Mouse (Mus musculus): ENCODE data around the gene Zfp704.

Gene Zfp704

DNA sequence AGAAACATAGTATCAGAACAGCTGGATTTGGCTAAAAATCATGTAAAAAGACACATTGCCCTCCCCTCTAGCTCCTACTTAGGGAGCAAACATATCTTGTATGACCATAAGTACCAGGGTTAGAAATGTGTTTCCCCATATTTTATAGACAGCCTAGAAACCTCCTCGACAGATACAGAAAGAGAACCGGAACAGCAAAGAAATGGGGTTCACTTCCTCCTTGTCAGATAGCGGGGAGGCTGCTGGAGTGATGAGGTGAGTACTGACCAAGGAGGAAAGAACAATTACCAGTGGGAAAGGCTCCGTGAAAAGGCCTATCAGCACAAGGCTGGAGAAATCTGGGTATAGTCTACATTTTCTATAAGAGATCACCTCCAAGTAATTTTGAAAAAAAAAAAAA lies 182.1 kb downstream of the Zfp704 start:
- WGBS = 89% methylated on average over 4 of the region's 4 CpGs

DNA sequence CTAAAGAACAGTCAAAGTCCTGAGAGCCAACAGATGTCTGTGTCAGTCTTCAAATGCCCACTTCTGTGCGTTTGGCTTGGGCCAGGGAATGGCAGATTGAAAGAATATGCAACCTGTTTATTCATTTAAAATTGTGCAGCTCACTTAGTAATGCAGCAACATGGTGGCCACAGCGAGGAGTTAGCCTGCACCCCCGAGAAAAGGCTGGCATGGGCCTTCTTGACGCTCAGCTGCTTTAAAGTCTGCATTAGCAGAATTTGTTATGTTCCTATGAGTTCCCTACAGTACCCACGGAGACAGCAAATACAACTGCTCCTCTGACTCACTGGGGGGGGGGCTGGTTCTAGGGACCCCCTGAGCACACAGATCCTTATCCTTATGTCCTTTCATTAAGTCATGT lies 184.2 kb downstream of the Zfp704 start:
- WGBS = 91% methylated on average over 5 of the region's 5 CpGs

- WGBS = 79% methylated on average over 6 of the region's 6 CpGs
These were observed 185.2 kb downstream of the Zfp704 start for GRCm38 (mm10) chr3:9424637-9425036.

DNA sequence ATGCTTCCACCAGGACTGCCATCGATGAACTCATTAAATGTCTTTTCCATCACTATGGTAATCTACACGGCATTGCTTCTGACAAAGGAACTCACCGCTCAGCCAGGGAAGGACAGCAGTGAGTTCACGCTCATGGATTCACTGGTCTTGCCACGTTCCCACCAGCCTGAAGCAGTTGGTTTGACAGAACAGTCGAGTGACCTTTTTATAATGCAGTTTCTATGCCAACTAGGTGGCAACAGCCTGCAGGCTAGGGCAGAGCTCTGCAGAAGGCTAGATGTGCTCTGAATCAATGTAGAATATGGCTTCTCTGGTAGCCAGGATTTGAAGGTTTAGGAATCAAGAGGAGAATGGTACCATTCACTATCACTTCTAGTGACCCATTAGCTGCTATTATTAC lies 186.2 kb downstream of the Zfp704 start:
- WGBS = 66% methylated on average over 6 of the region's 6 CpGs

GRCm38 (mm10) chr3:9408896-9409295 lies 201.0 kb downstream of the Zfp704 start:
- WGBS = 77% methylated on average over 4 of the region's 4 CpGs

GRCm38 (mm10) chr3:9407801-9408200 lies 202.1 kb downstream of the Zfp704 start:
- 78% methylated on average over 10 of the region's 10 CpGs for WGBS

GRCm38 (mm10) chr3:9407119-9407546 lies 202.8 kb downstream of the Zfp704 start:
- 37% methylated on average over 9 of the region's 9 CpGs for WGBS

- WGBS = 79% methylated on average over 9 of the region's 9 CpGs
These were observed 204.5 kb downstream of the Zfp704 start for GRCm38 (mm10) chr3:9405341-9405740.

DNA sequence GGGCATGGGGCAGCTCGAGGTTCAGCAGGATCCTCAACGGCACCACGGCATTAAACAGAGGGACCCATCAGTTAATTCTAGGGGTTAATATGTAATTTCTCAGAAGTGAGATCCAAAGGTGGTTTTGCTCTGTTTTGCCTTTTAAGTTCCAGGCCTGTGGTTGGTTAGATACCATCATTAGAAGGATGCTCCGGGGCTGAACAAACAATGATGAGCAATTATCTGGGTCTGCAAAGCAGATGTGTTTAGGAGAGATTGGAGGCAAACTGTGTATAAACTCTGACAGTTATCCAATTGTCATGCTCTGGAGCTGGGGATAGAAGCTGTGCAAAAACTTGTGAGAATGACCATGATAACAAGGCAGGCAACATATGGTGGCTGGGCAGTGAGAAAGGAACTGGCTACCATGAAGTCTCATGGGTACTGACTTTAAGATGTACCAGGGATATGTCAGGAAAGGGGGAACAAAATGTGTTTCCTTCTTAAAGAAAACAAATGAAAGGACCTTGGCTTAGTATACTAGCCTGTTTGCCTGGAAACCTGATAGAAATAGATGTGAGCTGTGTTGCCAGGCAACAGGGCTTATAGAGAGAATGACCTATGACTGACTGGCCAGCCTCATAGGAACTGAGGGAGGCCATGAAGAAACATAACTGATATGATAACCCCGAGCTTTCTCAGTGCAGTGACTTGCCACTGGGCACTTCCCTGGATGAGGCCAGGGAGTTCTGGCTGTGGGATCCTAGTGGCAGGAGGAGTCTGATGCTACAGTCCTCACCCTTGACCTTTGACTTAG lies 206.4 kb downstream of the Zfp704 start:
- 66% methylated on average over 5 of the region's 5 CpGs for WGBS

- WGBS = 40% methylated on average over 5 of the region's 5 CpGs
These were observed 207.0 kb downstream of the Zfp704 start for GRCm38 (mm10) chr3:9402836-9403235.

- WGBS = 91% methylated on average over 5 of the region's 5 CpGs
These were observed 207.5 kb downstream of the Zfp704 start for GRCm38 (mm10) chr3:9402345-9402744.

DNA sequence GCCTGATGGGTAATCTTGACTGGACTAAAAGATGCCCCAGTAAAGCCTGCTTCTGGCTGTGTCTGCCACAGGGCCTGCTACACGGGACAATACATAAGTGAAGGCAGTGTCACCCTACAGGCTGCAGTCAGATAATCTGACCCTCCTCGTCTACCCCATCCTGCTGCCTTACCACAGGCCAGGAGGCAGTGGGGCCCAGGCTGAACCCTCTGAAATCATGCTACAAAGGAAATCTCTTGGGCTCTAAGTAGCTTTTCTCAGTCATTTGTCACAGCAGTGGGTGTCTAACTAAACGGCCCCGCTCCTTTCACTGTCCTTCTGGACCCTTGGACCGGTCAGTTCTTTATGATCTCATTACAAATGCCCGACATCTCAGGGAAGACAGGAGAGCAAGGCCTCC lies 208.2 kb downstream of the Zfp704 start:
- 86% methylated on average over 6 of the region's 6 CpGs for WGBS

DNA sequence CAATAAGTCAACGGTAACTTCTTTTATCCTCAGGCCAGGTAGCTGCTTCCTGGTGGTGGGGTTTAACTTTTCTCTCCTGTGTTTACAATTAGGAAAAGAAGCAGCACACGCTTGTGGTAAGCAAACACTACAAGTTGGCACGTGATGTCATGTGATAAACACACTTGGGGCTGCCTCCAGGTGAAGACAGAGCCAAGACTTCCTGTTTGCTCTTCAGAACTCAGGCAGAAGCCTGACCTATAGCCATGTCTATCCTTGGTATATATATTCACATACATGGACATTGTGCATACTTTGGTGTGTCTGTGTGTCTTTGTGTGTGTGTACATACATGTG lies 209.0 kb downstream of the Zfp704 start:
- WGBS = 26% methylated on average over 3 of the region's 3 CpGs

DNA sequence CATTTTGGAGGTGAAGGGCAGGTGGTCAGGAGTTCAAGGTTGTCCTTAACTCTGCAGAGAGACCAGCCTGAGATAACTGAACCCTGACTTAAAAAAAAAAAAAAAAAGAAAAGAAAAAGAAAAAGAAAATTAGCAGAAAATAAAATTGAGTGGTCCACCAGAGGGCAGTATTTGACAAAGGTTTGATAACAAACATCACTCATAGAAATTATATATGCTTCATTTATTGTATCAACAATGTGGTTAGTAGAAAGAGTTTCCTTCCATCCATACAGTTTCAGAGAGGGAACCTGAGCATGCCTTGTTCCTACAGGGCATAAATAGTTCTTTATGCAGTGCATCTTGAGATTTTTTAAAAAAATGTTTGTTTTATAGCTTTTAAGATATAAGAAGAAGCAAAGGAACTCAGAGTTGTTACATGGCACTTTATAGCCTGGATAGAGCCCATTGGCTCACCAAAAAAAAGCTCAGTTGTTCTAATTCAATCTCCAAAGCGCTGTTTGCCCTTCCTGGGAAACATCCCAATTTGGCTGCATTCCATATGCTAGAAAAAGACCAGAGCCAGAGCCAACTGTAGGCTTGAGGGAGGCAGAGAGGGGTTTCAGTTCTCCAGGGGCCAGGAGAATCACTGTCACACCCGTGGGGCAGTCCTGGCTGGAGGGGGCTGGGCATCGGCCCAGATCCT lies 209.5 kb downstream of the Zfp704 start:
- WGBS = 13% methylated on average over 3 of the region's 3 CpGs

DNA sequence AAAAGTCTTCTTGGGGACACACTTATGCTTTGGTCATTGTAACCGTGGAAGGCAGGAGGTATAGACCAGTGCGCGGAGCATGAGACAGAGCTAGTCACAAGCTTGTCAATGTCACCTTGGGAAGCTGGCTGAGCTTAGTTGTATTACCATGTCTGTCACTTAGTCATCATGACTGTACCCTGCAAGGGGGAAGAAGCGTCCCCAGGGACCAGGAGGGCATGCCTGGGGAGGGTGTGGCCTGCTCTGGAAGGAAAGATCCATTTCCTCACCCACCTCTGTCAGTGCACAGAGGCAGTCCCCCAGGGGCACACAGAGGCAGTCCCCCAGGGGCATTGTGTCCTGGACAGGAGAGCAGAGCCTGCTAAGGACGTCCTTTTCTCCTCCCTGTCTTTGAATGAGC lies 211.6 kb downstream of the Zfp704 start:
- WGBS = 85% methylated on average over 5 of the region's 5 CpGs
